In the genomic region with DNA sequence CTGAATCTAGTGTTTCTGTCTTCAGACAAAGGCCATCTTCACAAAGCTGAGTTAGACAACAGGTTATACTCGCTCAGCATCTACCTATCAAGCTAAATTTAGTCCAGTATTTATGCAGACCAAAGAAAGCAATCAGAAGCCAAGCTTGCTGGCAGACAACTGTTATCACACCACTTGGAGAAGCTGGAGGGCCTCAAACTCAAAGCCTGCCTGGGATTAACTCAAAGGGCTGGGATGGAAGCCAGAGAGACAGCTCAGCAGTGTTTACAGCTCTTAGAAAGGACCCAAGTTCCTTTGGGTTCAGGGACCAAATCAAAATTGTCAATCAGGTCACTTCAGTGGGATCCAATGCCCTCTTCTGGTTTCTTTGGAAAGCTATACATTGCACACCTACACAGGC, we compare ENCODE assay signal across 18 mouse cellular contexts. TPM values are rescaled to one million over a fixed set of nuclear protein-coding genes. Genes with fewer than 3 reads are reported as not detected.
DNase-seq lines count a peak whose midpoint lies in the region.
"Had no signal": no experiment of that assay in that cellular context is flagged by ENCODE, and none has a peak within 500 bp of the region (broad histone marks: within the 10 kb centered on the region; RNA-seq: fewer than 3 reads in every experiment).

No protein-coding gene starts in this region.

- H3K36me3 ChIP-seq in heart, embryonic 10.5 days, result peaks cover 19% of the 10 kb centered on the region
- H3K36me3 ChIP-seq: midbrain, embryonic 15.5 days had no signal

- H3K4me3 ChIP-seq in heart, embryonic 10.5 days, result no peak overlapping the region
- H3K4me3 ChIP-seq: heart, embryonic 13.5 days; liver, embryonic 12.5 days; midbrain, embryonic 15.5 days; neural tube, embryonic 12.5 days had no signal

- no peaks in the 10 kb centered on the region for H3K27me3 ChIP-seq in heart, embryonic 10.5 days (ENCODE audit: insufficient read depth, poor library complexity, severe bottlenecking)
- H3K27me3 ChIP-seq: heart, embryonic 13.5 days; liver, embryonic 12.5 days; midbrain, embryonic 15.5 days; neural tube, embryonic 12.5 days had no signal

- 49% methylated on average over 1 of the region's 1 CpGs for WGBS in heart, embryonic 10.5 days

- no peaks in the 10 kb centered on the region for H3K9me3 ChIP-seq in heart, embryonic 10.5 days
- H3K9me3 ChIP-seq: heart, embryonic 13.5 days; liver, embryonic 12.5 days; midbrain, embryonic 15.5 days; neural tube, embryonic 12.5 days had no signal

- DNase-seq in heart, adult 18-20 months, result peak; percentile 47 to 50
- DNase-seq in heart, embryonic 10.5 days (ENCODE audit: low spot score), result no peak
- DNase-seq in lung, postnatal 36 days, result peak; percentile 14
- no peak for DNase-seq in lung, postnatal 4 days
- peak; percentile 11 for DNase-seq in fat pad, adult 2 months (ENCODE audit: extremely low read depth, low read depth, low spot score)
- peak; percentile 46 for DNase-seq in heart, postnatal 4 days
- no peak for DNase-seq in right cerebral cortex, postnatal 36 days (ENCODE audit: low spot score in 2 of 2)
- DNase-seq: adrenal gland, postnatal 14 days; cerebellum, adult 9-10 months; kidney, adult 8-10 months; layer of hippocampus, postnatal 36 days; left cerebral cortex, postnatal 4 days; right cerebral cortex, postnatal 14 days had no signal

- peaks cover 4% of the 10 kb centered on the region; the same call in 1 of the 2 replicates for H3K4me1 ChIP-seq in heart, embryonic 10.5 days
- H3K4me1 ChIP-seq: midbrain, embryonic 15.5 days; neural tube, embryonic 12.5 days had no signal

- H3K27ac ChIP-seq in heart, embryonic 10.5 days, result no peak overlapping the region
- H3K27ac ChIP-seq: liver, embryonic 12.5 days; midbrain, embryonic 15.5 days; neural tube, embryonic 12.5 days had no signal

RNA-seq across cellular contexts. Expression of gene Adgrf2, which starts 48.8 kb away (rescaled TPM):
- under 1 TPM; 0.12 to 0.18 TPM for total RNA-seq in heart, adult 18-20 months (2021)
- polyA plus RNA-seq in heart, embryonic 10.5 days (2016; fragmentation: Nextera tagmentation; extraction: Ambion mirVana), result 0.05 and 0.13 TPM in 2 replicates
- total RNA-seq in heart, postnatal 4 days (2021), result under 1 TPM; 0.20 to 0.36 TPM
- polyA plus RNA-seq: large intestine, adult 2 months; liver, embryonic 12.5 days; neural tube, embryonic 12.5 days had no signal

Comparison
In these comparisons a context has a peak if more than half of its experiments do, and no peak if none do; other contexts are left out.
1. DNase-seq: peak in heart, adult 18-20 months (2 of 2), lung, postnatal 36 days (single experiment), fat pad, adult 2 months (single experiment) and heart, postnatal 4 days (single experiment); none in heart, embryonic 10.5 days (single experiment), lung, postnatal 4 days (0 of 2) and right cerebral cortex, postnatal 36 days (0 of 2).